Mouse (Mus musculus): Measurements from ENCODE around the gene Gm44805.

- TF ChIP-seq CTCF (IDR thresholded peaks at IDR 0.05; ENCODE audit: low read depth) (no peak), EP300 (IDR thresholded peaks at IDR 0.05; ENCODE audit: low read depth) (no peak)
Observed at GRCm38 (mm10) chr7:19719200-19719599, 38.0 kb upstream of the Gm44805 start.

Measured in heart, postnatal 0 days (tissue).